Mouse (Mus musculus) liver, embryonic 13.5 days (tissue): ENCODE measurements around the gene Fam171b. TPM values are rescaled to one million over a fixed set of nuclear protein-coding genes. Genes with fewer than 3 reads are reported as not detected.

ENCODE experiments used
- ATAC-seq: fragments of 200-750 bp; cut with Nextera tagmentation; 2 replicates; pipeline ENCODE4 v1.8.0; 2017; ENCODE audit warnings: low read depth, mild to moderate bottlenecking, moderate number of reproducible peaks, moderate library complexity
- DNase-seq: peaks from one replicate; pipeline ENCODE4 v3.0.0; 2022
- H3K27ac ChIP-seq: fragments of 300-500 bp; sonication (generic); 2 replicates; pipeline ENCODE4 v1.5.1; 2015; ENCODE audit warnings: moderate library complexity, mild to moderate bottlenecking, inconsistent platforms
- H3K27me3 ChIP-seq: fragments of 300-500 bp; sonication (generic); 2 replicates; pipeline ENCODE4 v1.6.1; 2015; ENCODE audit warnings: mild to moderate bottlenecking, inconsistent platforms
- H3K36me3 ChIP-seq: fragments of 300-500 bp; sonication (generic); 2 replicates; pipeline ENCODE4 v1.6.1; 2015; ENCODE audit warnings: mild to moderate bottlenecking, inconsistent platforms
- H3K4me1 ChIP-seq: fragments of 300-500 bp; sonication (generic); replicated peaks from 2 replicates; pipeline ENCODE4 v1.6.1; 2015; ENCODE audit warnings: inconsistent platforms
- H3K4me2 ChIP-seq: fragments of 300-500 bp; sonication (generic); 2 replicates; pipeline ENCODE4 v1.6.1; 2015; ENCODE audit warnings: inconsistent platforms, mild to moderate bottlenecking, moderate library complexity
- H3K4me3 ChIP-seq: fragments of 300-500 bp; sonication (generic); replicated peaks from 2 replicates; pipeline ENCODE4 v1.5.1; 2015; ENCODE audit warnings: mild to moderate bottlenecking, inconsistent platforms
- H3K9ac ChIP-seq: fragments of 300-500 bp; sonication (generic); 2 replicates; pipeline ENCODE4 v1.6.1; 2015; ENCODE audit warnings: mild to moderate bottlenecking, inconsistent platforms
- H3K9me3 ChIP-seq: fragments of 300-500 bp; sonication (generic); replicated peaks from 2 replicates; pipeline ENCODE4 v1.6.1; 2016; ENCODE audit warnings: inconsistent platforms
- WGBS: fragments of 180-500 bp; shearing (Covaris S2); methylation state at CpG from one replicate; pipeline ENCODE4 v1.1.7; 2015; ENCODE audit not compliant: insufficient replicate concordance; 5-methylcytosine and 5-hydroxymethylcytosine counted together
- polyA plus RNA-seq: library from polyadenylated mRNA; unstranded; fragments of >200 nt; fragmentation: Nextera tagmentation; extraction: Ambion mirVana; gene quantifications from 2 replicates; pipeline ENCODE4 v1.2.1, GENCODE M21; 2015

The Fam171b gene
- polyA plus RNA-seq, 1 experiment from 2014 or later = 0.32 TPM

DNA sequence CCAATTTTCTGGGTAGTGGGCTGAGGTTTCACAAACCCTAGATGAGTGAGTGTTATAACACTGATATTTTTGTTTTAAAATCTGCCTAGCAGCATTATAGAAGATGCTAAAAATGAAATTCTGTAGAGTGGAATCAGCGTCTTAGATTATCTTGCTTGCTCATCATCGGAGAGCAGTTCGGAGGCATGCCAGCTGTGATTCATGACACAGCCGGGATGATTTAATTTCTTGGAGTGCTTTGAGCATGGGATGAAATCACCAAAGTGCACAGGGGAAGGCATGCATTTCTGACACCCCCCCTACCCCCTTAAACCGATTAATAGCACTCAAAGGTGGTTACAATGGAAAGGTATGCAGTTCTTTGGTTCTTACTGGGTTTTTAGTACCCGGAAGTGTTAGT is 1.6 kb downstream of the Fam171b start:
- Histone ChIP-seq H3K4me3 (no peak overlapping the region), H3K4me2 (no peak overlapping the region), H3K9ac (no peak overlapping the region), H3K27ac (no peak overlapping the region), H3K27me3 (peaks cover 50% of the 10 kb centered on the region), H3K4me1 (peaks cover 6% of the 10 kb centered on the region), H3K36me3 (no peaks in the 10 kb centered on the region), H3K9me3 (no peaks in the 10 kb centered on the region)
- no peak for ATAC-seq
- 53% methylated on average over 6 of the region's 6 CpGs for WGBS
- DNase-seq = no peak

DNA sequence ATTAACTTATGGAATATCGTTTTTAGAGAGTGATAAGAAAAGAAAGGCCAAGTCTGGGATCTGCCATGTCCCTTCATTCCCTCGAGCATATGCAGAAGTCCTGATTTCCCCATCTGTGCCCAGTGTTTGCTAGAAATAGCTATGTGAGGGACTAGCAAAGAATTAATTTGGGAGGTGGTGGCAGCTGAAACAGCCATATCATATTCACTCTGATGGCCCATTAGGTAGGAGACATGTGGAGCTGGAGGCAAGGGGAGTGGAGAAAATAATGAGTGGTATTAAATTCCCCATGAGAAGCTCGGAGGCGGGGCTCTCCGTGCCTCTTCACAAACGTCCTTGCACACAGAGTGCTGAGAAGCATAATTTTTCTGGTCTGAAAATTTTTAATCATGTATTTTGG is 3.7 kb downstream of the Fam171b start:
- Histone ChIP-seq H3K4me3 (no peak overlapping the region), H3K27ac (no peak overlapping the region), H3K4me2 (no peak overlapping the region), H3K36me3 (no peaks in the 10 kb centered on the region), H3K9me3 (no peaks in the 10 kb centered on the region), H3K27me3 (peaks cover 38% of the 10 kb centered on the region), H3K4me1 (peaks cover 6% of the 10 kb centered on the region), H3K9ac (no peak overlapping the region)
- 62% methylated on average over 6 of the region's 6 CpGs for WGBS
- no peak for ATAC-seq
- DNase-seq = no peak

DNA sequence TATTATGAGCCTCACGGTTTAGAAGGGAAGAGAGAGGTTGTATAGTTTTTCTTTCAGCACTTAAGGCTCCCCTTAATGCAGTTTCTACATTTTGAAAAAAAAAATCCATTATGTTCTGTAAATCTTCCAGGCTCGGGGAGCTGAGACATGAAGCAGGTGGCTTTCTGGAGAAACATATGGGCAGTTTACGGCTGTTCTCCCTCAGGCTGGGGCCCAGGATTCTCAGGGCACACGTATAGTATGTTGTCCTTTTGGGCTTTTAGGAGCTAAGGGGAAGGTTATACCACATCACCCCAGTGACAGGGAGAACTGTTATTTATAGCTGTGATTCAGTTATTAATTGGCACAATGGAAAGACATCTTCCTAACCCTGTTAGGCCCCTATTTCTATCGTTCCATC is 12.7 kb downstream of the Fam171b start:
- DNase-seq (no peak), ATAC-seq (no peak)
- WGBS = 59% methylated on average over 5 of the region's 5 CpGs
- Histone ChIP-seq H3K4me3 (no peak overlapping the region), H3K27me3 (no peaks in the 10 kb centered on the region), H3K36me3 (no peaks in the 10 kb centered on the region), H3K4me2 (no peak overlapping the region), H3K9ac (no peak overlapping the region), H3K4me1 (no peaks in the 10 kb centered on the region), H3K9me3 (no peaks in the 10 kb centered on the region), H3K27ac (no peak overlapping the region)

DNA sequence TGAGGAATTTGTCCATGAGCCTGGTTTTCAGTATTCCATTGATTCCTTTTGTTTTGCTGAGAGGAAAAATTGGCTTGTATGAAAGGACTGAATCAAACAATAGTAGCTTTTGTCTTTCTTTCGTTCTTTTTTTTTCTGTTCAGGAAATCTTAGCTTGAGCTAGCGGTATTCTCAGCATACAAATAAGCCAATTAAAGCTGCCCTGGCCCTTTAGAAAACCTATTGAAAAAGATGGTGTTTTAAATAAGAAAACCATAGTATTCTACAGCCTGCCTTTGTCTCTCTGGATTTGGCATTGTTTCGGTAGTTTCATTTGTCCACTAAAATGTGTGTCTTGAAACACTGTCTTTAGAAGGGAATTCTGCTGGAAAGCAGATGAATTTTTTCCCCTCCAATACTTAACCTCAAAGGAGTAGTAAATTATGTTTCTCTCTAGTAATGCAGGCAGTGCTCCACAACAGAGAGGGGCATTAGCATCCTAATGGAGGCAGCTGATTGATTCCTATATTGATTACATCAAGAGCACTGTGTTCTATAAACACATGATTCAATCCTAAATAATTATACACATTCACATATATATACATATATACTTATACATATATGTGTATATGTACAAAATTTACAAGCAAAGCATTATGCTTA is 16.6 kb downstream of the Fam171b start:
- 68% methylated on average over 3 of the region's 3 CpGs for WGBS
- DNase-seq (no peak), ATAC-seq (no peak)

DNA sequence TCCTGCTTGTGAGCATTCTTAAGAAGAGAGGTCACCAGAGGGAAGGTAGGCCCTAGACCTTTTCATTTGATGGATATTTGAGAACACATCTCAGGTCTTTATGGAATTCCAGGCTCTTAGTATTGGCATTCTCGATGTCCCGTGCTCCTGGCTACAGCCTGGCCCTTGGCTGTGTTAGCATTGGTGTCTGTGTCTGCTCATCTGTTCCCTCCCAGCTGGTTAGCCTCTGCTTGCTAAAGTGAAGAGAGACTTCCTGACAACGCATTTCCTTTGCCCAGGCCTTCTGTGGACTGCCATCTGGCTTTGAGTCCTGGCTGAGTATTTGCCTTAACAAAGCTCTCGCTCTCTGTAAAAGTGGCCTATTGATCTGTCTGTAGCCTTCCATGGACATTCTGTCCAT is 20.5 kb downstream of the Fam171b start:
- Histone ChIP-seq H3K4me3 (no peak overlapping the region), H3K9me3 (no peaks in the 10 kb centered on the region), H3K4me2 (no peak overlapping the region), H3K9ac (no peak overlapping the region), H3K4me1 (no peaks in the 10 kb centered on the region), H3K27me3 (no peaks in the 10 kb centered on the region), H3K27ac (no peak overlapping the region), H3K36me3 (no peaks in the 10 kb centered on the region)
- ATAC-seq (no peak), DNase-seq (no peak)
- WGBS = 54% methylated on average over 4 of the region's 4 CpGs

More for the DNA sequence above, 16.6 kb downstream of the Fam171b start:
- no peaks in the 10 kb centered on the region for H3K4me1 ChIP-seq
- H3K4me3 ChIP-seq = no peak overlapping the region
- no peak overlapping the region for H3K9ac ChIP-seq
- H3K36me3 ChIP-seq = no peaks in the 10 kb centered on the region
- H3K9me3 ChIP-seq = no peaks in the 10 kb centered on the region
- H3K27me3 ChIP-seq = no peaks in the 10 kb centered on the region
- H3K27ac ChIP-seq = no peak overlapping the region
- no peak overlapping the region for H3K4me2 ChIP-seq

- no peaks in the 10 kb centered on the region for H3K27me3 ChIP-seq
- no peak overlapping the region for H3K4me2 ChIP-seq
- no peaks in the 10 kb centered on the region for H3K9me3 ChIP-seq
- H3K27ac ChIP-seq = no peak overlapping the region
- H3K9ac ChIP-seq = no peak overlapping the region
- WGBS = 65% methylated on average over 10 of the region's 10 CpGs
- H3K4me1 ChIP-seq = no peaks in the 10 kb centered on the region
- no peak for DNase-seq
- no peaks in the 10 kb centered on the region for H3K36me3 ChIP-seq
- no peak overlapping the region for H3K4me3 ChIP-seq
- ATAC-seq = no peak
Observed at GRCm38 (mm10) chr2:83835313-83836070, 23.1 kb downstream of the Fam171b start.

DNA sequence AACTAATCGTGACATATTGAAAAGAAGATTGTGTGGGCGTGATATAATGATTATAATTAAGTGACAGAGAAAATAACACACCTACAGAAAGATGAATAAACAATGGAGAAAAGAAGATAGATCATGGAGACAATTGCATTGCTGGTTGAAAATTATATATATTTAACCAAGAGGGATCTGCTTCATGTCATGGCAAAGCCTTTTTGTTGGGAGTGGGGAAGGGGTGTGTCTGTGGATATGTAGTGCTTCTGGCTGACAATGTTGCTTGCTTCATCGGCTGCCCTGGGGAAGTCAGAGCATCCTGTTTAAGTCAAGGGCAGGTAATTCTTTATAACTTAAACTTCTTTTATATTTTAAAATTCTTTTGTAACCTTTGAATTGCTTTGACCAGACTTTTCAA is 36.1 kb downstream of the Fam171b start:
- no peaks in the 10 kb centered on the region for H3K27me3 ChIP-seq
- DNase-seq (no peak), ATAC-seq (no peak)
- H3K36me3 ChIP-seq = no peaks in the 10 kb centered on the region
- H3K4me3 ChIP-seq = no peak overlapping the region
- H3K4me2 ChIP-seq = no peak overlapping the region
- H3K9ac ChIP-seq = no peak overlapping the region
- WGBS = 65% methylated on average over 3 of the region's 3 CpGs
- no peak overlapping the region for H3K27ac ChIP-seq
- H3K4me1 ChIP-seq = no peaks in the 10 kb centered on the region
- no peaks in the 10 kb centered on the region for H3K9me3 ChIP-seq

- Histone ChIP-seq H3K27me3 (no peaks in the 10 kb centered on the region), H3K9me3 (no peaks in the 10 kb centered on the region), H3K4me3 (no peak overlapping the region), H3K4me2 (no peak overlapping the region), H3K9ac (no peak overlapping the region), H3K4me1 (no peaks in the 10 kb centered on the region), H3K36me3 (no peaks in the 10 kb centered on the region), H3K27ac (no peak overlapping the region)
- DNase-seq = no peak
- no peak for ATAC-seq
- 65% methylated on average over 10 of the region's 10 CpGs for WGBS
Observed at GRCm38 (mm10) chr2:83853423-83853822, 41.0 kb downstream of the Fam171b start.

GRCm38 (mm10) chr2:83856236-83856635 is 43.8 kb downstream of the Fam171b start:
- Histone ChIP-seq H3K4me2 (no peak overlapping the region), H3K9me3 (no peaks in the 10 kb centered on the region), H3K36me3 (no peaks in the 10 kb centered on the region), H3K27ac (no peak overlapping the region), H3K27me3 (no peaks in the 10 kb centered on the region), H3K4me3 (no peak overlapping the region), H3K4me1 (no peaks in the 10 kb centered on the region), H3K9ac (no peak overlapping the region)
- WGBS = 23% methylated on average over 4 of the region's 4 CpGs
- ATAC-seq = no peak
- DNase-seq = no peak

DNA sequence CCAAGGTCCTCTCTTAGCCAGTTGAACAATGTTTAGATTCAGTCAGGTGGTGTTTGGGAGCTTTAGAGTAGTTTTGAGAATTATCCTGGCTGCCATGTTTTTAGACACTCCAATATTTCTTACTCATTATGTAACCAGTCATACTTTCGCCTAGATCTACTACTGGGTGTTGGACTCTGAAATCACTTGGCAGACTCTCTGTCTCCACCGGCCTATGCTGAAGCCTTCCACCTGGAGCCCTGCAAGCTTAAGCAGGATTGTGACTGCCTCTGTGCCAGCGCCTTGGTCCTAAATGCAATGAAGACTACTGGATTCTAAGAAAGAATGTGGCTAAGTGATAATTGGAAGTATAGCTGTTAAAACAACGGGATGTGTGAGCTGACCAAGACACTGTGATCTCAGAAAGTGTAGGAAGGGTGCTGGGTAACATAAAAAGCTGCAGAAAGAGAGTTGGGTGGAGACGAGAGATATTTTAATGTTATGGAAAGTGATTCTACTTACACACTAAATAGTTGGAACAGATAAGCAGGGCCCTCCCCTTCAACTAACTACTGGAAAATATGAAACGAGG is 71.5 kb downstream of the Fam171b start:
- Histone ChIP-seq H3K4me3 (no peak overlapping the region), H3K27ac (no peak overlapping the region), H3K9me3 (no peaks in the 10 kb centered on the region), H3K27me3 (no peaks in the 10 kb centered on the region), H3K36me3 (no peaks in the 10 kb centered on the region), H3K9ac (no peak overlapping the region), H3K4me1 (no peaks in the 10 kb centered on the region), H3K4me2 (no peak overlapping the region)
- ATAC-seq (no peak), DNase-seq (no peak)
- WGBS = 63% methylated on average over 6 of the region's 6 CpGs

DNA sequence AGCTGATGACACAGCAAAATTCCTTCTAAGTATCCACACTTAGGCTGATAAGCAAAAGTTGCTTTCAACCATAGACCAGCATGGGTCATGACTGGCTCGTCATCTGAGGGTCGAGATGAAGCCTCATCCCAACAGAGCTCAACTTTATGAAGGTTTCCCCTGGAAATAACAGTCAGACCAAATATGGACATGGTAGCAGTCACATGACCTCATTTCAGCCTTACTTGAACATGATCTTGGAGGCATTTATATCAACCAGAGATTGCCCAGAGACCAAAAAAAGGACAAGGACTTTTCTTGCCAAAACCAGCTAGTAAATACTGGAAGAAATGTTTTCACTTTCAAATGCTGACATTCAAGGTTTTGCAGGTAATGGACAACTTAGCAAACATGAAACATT is 81.3 kb downstream of the Fam171b start:
- H3K27me3 ChIP-seq = no peaks in the 10 kb centered on the region
- ATAC-seq (no peak), DNase-seq (no peak)
- no peaks in the 10 kb centered on the region for H3K4me1 ChIP-seq
- H3K4me3 ChIP-seq = no peak overlapping the region
- no peak overlapping the region for H3K27ac ChIP-seq
- no peaks in the 10 kb centered on the region for H3K9me3 ChIP-seq
- H3K4me2 ChIP-seq = no peak overlapping the region
- WGBS = 52% methylated on average over 2 of the region's 2 CpGs
- H3K36me3 ChIP-seq = no peaks in the 10 kb centered on the region
- no peak overlapping the region for H3K9ac ChIP-seq
